Mouse (Mus musculus): ENCODE data around the gene Gm10197.

Gm10197 gene

DNA sequence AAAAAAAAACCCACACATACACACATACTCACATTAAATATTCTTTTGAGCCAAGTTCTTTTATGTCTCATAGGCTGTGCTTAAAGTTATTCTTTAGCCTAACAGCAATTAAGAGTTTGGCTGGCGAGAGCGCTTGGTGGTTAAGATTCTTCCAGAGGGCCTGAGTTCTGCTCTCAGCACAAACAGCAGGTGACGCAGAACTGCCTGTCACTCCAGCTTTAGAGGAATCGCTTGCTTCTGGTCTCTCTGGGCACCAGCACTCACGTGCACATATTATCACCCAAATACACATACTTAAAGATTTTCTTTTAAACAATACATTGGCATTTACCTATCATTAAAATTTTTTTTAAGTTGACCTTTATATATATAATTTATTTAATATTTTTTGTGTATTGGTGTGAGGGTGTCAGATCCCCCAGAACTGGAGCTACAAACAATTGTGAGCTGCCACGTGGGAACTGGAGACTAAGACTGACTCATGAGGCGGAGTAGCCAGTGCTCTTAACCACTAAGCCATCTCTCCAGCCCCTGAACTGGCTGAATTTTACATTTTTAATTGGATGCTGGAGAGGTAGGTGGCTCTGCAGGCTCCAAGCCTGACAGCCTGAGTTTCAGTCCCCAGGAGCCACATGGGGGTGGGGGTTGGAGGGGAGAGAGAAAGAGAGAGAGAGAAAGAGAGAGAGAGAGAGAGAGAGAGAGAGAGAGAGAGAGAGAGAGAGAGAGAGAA lies 17.1 kb downstream of the Gm10197 start:
- DNase-seq = no peak

DNA sequence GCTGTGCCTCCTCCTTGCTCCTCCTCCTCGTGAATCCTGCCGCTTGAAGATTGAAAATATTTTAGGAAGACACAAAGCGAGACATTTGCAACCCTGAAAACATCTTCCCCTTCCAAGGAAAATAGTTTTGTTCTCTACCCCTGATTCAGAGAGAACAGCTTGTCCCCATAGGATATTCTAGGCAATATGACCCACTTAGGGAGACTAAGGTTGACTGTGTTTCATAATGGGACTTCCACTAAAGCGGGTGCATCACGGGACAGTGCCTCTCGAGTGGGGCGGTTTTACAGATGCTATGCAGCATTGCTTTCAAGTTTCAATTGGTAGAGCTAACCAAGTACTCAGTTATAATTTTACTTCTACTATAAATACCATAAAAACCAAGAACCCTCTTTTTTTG lies 17.7 kb downstream of the Gm10197 start:
- DNase-seq = no peak

DNA sequence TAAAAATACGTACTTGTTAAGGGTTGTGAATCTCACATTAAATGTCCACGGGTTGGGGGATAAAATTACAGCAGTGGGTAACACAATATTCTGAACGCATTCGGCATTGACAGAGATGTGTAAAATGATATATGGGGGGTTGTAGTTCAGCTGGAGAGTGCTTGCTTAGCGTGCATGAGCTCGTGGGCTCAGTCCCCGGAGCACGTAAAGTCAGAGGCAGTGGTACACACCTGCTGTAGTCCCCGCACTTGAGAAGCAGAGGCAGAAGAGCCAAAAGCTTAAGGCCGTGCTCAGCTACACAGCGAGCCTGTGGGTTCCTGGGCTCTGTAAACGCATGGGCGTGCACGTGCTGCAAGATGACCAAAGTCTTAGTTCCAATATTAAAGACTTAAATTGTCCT lies 25.8 kb downstream of the Gm10197 start:
- no peak for DNase-seq

DNA sequence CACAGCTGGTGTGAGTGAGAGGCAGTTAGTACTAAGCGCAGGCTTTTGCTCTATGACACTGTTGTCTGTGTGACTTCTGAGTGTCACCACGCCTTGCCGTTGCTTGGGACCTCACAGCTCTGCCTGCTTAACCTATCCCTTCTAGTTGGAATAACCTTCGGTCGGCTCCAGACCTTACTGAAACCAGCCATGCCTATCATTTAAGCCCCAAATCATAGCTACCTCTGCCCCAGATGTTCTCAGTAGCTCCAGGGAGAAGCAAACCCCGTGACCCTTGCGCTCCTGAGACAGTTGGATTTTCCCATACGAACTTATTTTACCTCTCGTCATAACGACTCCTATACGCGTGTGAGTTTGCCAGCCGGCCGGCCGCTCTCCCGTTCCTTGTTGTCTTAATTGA lies 27.5 kb downstream of the Gm10197 start:
- no peak for DNase-seq

DNA sequence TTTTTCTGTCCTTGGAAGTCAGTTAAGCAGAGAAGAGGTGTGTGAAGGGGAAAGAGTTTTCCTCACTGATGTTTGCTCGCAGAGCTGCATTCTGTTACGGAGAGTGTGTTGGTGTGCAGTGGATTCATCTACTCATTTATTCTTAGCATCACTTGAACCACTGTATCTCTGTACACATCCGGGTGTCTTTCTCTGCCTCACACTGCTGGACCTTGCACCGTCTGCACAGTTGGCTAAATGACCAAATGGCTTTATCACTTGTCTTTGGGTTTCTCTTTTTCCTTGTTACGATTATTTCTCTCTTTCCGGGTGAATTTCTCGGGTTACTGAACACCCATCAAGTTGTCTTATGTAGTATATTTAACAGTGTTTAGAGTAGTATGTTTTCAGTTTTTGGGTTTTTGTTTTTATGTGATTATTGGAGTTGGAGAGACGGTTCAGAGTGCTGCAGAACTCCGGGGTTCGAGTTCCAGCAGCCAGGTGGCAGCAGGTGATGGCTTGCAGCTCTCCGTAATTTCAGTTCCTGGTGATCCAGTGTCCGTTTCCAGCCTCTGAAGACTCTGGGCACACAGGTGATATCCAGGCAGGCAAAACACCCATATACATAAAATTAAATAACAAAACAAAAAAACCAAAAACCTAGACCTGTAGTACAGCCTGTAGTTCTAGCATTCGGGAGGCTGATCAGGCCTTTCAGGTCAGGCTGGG lies 28.2 kb downstream of the Gm10197 start:
- no peak for DNase-seq

DNA sequence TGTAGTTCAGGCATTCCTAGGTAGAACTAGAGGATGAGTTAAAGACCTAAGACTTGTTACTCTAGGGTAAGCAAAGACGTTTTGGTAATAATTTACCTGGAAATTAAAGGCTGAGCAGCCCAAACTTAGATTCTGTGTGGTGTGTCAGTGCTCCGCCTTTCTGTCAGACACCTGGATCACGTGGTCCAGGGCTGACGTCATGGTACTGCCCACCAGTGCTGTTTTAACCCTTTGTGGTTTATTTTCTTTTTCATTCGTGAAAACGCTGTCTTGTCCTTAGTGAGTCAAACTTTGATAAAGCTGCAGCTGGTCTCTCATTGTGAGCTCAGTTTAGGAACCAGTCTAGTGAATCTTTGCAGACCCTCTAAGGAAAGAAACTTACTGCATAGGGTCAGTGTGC lies 31.1 kb downstream of the Gm10197 start:
- peak; percentile 56 for DNase-seq

DNA sequence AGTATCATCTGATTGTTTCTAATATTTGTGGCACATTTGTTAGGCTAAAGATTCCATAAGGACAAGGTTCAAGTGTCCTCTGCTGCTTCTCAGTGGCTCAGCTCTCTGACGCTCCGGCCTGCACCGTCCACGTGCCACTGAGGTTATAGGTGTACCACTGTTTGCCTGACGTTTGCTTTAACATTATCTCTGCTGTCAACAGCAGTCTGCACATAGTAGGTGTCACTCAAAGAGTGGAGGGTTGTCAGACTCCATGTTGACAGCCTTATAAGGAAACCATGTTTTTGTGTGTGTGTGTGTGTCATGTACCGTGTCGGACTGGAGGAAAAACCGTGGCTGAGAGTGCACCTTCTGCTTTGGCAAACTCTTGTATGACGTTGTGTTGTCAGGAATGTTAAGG lies 36.3 kb downstream of the Gm10197 start:
- DNase-seq = no peak

DNA sequence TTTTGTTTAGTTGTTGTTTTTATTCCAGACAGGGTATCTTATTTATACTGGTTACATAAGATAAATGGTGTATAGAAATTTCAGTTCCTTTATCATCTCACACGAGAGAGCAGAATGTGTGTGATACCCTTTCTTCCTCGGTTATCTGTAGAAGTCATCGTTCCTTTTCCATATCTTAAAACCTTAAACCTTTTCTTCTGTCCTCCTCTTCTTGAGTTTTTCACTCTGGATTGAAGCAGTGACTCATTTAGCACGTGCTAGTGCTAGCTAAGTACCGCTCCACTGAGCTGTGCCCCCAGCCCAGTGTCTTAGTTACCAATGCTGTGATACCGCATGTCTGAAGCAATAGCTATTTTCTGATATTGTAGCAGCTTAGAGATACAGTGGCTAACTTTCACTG lies 37.8 kb downstream of the Gm10197 start:
- DNase-seq = no peak

DNA sequence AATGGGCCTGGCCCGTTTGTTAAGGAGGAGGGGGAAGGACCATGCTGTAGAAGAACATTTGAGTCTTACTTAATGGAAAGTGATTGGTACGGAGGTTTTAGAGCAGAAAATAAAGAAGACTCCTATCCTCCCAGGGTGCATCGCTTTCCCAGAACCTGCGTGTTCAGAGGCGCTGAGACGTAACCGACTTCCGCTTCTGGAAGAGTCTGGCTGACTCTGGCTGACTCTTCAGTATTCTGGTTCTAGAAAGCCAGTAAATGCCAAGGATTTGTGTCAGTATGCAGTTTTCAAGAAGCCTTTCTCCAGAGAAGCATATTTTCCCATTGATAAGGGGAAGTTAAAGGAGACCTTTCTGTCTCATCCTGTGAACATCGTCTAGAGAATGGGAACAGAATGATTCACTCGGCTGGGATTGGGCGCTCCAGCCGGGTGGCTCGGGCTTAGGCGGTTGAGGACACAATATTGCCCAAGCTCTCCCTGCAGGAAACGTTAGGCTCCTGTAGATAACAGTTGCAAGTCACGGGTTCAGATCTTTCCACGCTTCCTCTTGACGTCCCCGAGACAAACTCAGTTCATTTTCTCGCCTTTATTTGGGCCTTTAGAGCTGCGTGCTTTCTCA lies 39.6 kb downstream of the Gm10197 start:
- no peak for DNase-seq

DNA sequence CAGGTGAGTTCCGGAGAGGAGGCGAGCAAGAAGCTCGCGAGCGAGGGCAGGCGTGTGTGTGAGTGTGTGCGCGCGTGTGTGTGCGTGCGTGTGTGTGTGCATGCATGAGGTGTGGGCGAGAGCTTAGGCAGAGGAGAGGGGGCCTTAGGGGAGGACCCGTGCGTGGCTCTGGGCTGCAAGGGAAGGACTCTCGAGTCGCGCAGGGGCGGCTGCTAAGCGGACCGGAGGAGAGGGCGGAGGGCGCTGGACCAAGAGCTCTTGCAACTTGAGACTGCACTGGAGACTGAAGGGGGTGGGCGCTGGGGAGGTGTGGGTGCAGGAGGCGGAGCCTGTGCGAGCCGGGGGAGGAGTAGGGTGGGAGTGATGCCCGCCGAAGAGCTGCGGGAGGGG lies 41.6 kb downstream of the Gm10197 start:
- DNase-seq = peak; percentile 85

DNA sequence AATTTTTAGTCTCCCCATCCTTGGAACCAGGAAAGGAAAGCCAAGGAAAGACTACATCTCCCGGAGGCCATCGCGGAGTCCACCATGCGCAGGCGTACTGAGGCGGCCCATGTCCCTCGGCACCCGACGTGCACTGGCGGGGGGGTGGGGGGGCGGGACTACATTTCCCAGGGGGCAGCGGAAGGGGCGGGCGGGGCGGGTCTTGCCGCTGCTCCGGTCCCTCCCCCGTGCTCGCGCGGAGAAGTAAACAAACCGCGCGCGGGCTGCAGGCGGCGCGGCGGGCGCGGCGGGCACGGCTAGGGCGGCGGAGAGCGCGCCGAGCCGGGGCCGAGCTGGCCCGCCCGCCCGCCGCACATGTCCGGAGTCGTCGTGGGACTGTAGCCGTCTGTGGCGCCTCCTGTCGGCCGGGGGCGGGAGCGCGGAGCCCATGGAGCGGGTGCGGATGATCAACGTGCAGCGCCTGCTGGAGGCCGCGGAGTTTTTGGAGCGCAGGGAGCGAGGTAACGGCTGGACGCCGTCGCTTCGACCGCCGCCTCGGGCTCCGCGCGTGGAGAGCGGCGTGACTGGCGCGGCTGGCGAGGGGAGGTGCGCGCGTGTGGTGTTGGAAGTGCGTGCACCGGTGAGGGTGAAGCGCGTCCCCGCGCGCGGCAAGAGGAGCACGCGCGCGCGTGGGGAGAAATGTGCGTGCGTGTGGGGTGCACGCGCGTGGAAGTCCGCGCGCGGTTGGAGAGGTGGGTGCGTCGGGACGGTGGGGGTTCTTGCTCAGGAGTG lies 42.2 kb downstream of the Gm10197 start:
- DNase-seq = peak; percentile 92

DNA sequence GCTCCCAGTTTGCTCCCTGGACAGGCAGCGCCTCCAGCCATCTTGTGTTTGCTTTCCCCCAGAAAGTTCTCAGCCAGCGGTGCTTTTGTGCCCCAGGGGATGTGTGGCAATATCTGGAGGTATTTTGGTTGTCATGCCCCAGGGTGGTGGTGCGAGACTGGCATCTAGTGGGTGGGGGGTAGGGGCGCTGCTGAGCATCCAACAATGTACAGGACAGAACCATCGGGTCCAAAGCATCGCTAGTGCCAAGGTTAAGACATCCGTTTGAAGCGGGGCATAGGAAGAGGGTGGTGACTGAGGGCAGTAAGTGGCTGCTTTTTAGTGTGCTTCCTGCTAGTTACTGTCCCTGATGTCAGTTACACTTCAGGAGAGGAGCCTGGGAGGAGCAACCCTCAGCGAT lies 43.5 kb downstream of the Gm10197 start:
- DNase-seq = peak; percentile 47

DNA sequence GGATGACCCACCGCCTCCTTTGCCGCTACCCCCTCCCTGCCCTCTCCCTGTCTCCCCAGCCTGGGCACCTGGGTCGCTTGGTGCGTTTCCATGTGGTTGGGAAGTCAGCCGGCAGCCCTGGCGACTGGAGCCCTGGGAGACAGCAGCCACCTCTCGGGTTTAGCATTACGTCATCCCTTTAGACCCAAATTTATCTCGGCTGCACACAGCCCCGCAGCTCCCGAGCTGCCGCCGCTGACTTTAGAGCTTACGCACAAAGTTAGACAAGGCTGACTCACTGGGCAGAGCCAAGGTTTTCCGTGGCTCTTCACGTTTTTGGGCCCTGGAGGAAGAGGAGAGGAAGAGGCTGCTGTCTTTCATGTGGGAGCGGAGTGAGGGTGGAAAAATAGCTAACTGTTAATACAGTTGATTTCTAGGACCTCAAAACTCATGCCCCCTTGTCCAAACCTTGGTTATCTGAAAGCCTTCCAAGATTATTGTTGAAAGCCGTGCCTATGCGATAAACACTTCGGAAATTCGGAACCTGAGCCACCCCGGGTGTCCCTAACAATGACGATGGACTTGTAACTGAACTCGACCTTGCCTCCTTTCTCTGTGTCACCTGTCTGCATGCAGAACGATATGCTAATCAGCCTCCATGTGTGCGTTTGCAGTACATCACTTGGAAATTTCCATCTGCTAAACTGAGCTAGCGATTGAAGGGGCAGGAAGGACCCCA lies 45.8 kb downstream of the Gm10197 start:
- peak; percentile 44 for DNase-seq

DNA sequence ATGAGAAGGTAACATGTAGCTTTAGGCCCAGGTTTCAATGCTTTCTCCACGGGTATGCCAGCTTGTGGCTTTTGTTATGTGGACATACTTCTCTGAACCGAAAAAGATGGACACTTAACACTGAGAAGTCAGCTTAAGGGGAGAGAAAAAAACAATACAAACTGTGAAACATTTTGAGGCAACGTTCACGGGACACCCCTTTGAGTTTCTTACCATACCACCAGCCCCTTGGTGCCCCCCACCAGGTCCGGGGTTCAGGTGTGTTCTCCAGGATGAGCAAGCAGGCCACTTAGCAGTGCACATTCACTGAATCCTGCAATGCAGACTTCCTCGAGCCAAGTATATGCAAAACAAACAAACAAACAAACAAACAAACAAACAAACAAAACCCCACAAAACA lies 46.7 kb downstream of the Gm10197 start:
- no peak for DNase-seq

DNA sequence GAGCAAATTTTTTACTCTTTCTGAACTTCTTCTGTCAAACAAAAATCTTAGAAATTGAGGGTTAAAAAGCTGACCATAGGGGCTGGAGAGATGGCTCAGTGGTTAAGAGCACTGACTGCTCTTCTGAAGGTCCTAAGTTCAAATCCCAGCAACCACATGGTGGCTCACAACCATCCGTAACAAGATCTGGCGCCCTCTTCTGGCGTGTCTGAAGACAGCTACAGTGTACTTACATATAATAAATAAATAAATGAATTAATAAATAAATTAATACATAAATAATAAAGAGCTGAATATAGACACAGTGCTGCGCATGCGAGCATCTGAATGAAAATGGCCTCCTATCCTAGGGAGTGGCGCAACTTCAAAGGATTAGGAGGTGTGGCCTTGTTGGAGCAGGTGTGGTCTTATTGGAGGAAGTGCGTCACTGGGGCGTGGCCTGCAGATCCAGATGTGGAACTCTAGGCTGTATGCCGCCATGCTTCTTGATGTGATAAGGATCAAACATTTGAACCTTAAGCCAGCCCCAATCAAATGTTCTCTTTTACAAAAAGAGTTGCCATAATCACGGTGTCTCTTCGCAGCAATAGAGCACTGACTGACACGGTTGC lies 49.0 kb downstream of the Gm10197 start:
- DNase-seq = no peak
